Mouse (Mus musculus): ENCODE results near the gene Capn8. TPM values are rescaled to one million over a fixed set of nuclear protein-coding genes. Genes with fewer than 3 reads are reported as not detected.

The Capn8 gene
- total RNA-seq (2021): not detected
- long read RNA-seq, experiment 1: 0 reads
- long read RNA-seq, experiment 2: 0 reads

DNA sequence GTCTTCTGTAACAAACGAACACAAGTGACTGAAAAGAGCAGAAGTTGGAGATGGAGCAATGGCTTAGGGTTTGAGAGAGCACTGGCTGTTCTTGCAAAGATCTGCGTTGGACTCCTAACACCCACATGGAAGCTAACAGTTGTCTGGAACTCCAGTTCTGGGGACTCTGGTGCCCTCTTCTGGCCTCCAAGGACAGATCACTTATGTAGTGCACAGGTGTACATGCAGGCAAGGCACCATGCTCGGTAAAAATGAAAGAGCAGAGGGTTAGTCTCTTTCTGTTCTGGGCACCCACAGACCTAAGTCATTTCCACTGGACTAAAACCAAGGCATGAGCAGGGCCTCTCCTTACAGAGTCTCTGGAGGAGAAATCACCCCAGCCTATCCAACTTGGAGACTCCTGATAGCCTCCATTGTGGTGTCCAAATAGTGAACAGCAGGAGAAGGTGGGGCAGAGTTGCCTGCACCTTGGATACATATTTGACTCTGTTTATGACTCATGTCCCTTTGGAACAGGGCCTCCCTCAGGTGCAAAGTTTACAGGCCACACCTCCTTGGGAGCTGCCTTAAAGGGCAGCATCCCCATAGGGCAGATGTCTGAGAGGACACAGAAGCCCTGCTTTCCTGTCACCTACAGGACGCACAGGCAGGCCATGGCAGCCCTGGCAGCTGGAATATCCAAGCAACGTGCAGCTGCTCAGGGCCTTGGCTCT, at the start of gene Capn8:
Gene Capn8 (plus strand): TSS at position 600 of the 713 bp plus-strand sequence.
- no peak for DNase-seq
- Histone ChIP-seq H3K27ac (no peak within 1 kb of the TSS), H3K4me3 (no peak within 1 kb of the TSS)
- peak; percentile 33; the same call in 1 of the 2 replicates for TF ChIP-seq CTCF (IDR thresholded peaks at IDR 0.05)
- intact Hi-C loops (cut with DNase I): loop anchor here (5.0 kb wide), 2 partner anchors 93 to 228 kb away; no protein-coding TSS in a partner anchor

- TF ChIP-seq CTCF (IDR thresholded peaks at IDR 0.05): peak; percentile 84
- intact Hi-C loops (cut with DNase I): loop anchor here (1.0 kb wide), 1 partner anchor 28 kb away; no protein-coding TSS in a partner anchor
- Histone ChIP-seq H3K27ac (peak within 1 kb of the TSS; percentile 95), H3K4me3 (peak within 1 kb of the TSS; percentile 92)
- peak; percentile 94 for DNase-seq
Observed at GRCm38 (mm10) chr1:182516758-182517676, 47.8 kb upstream of the Capn8 start, which contains the start of gene Capn2. TSS of gene Capn2 (minus strand) at chr1:182517608.

GRCm38 (mm10) chr1:182517677-182518011, 47.2 kb upstream of the Capn8 start:
- intact Hi-C loops (cut with DNase I): loop anchor here (1.0 kb wide), 1 partner anchor 28 kb away; no protein-coding TSS in a partner anchor
- DNase-seq: no peak
- H3K4me3 ChIP-seq: peak overlapping the region; percentile 92
- TF ChIP-seq CTCF (IDR thresholded peaks at IDR 0.05): no peak
- H3K27ac ChIP-seq: peak overlapping the region; percentile 95

DNA sequence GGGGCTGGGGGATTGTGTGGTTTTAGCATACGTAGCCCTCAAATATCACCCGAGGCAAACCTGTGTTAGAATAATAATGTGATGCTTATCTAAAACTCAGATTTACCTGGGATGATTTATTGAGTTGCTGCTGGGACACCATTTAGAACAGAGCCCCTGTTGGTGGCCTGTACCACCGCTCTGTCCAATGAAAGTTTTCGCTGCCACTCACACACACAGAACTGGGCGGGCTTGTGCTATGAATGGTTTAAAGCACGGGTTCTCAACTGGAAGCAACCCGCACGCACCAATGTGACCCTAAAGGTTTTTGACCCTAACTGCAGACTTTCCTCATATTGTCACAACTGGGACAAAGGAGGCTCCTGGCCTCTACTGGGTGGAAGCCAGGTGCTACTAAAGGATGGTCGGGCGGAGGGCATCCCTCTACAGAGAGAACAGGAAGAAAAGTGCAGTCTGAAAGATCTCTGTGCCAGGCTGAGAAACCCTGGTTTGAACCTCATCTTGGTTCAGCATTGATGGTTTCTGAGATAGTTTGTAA, 46.6 kb upstream of the Capn8 start:
- intact Hi-C loops (cut with DNase I): no loop called here
- DNase-seq: no peak
- Histone ChIP-seq H3K27ac (peak overlapping the region; percentile 95), H3K4me3 (peak overlapping the region; percentile 92)
- no peak for TF ChIP-seq CTCF (IDR thresholded peaks at IDR 0.05)

DNA sequence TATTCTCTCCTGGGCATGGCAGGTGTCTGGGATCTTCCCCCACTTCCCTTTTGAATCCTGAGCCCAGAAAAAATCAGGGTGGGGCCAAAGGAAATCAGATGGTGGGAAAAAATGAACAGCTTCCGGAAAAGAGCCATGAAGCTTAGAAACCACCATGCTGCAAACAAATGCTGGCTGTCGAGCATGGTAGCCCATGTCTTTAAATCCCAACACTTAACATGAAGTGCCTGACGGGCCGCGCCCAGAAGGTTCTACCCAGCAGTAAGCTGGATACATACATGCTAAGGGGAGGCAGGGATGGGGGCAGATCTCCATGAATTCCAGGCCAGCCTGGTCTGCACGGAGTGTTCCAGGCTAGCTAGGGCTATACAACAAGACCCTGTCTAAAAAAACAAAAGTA, 46.0 kb upstream of the Capn8 start:
- Histone ChIP-seq H3K4me3 (no peak overlapping the region), H3K27ac (peak overlapping the region; percentile 95)
- TF ChIP-seq CTCF (IDR thresholded peaks at IDR 0.05): no peak
- intact Hi-C loops (cut with DNase I): no loop called here
- no peak for DNase-seq

DNA sequence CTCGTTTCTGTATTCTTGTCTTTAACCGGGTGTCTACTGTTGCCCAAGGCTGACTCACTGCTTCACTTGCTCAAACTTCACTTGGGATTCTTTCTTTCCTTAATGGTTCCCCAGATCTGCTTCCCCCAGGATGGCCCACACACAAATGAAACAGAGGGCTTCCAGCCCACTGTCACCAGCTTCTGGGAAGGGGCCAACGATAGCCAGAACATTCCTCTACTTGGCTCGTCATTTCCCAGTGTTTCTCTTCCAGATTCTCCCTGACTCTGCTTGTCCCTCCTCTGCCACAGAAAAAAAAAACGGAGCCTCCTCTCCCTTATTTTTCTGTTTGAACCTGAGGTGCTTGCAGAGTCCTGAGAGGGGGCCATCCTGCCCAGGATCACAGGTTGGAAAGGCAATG, 45.5 kb upstream of the Capn8 start:
- no peak for DNase-seq
- Histone ChIP-seq H3K4me3 (peak overlapping the region; percentile 66), H3K27ac (peak overlapping the region; percentile 95)
- TF ChIP-seq CTCF (IDR thresholded peaks at IDR 0.05): no peak
- intact Hi-C loops (cut with DNase I): no loop called here

DNA sequence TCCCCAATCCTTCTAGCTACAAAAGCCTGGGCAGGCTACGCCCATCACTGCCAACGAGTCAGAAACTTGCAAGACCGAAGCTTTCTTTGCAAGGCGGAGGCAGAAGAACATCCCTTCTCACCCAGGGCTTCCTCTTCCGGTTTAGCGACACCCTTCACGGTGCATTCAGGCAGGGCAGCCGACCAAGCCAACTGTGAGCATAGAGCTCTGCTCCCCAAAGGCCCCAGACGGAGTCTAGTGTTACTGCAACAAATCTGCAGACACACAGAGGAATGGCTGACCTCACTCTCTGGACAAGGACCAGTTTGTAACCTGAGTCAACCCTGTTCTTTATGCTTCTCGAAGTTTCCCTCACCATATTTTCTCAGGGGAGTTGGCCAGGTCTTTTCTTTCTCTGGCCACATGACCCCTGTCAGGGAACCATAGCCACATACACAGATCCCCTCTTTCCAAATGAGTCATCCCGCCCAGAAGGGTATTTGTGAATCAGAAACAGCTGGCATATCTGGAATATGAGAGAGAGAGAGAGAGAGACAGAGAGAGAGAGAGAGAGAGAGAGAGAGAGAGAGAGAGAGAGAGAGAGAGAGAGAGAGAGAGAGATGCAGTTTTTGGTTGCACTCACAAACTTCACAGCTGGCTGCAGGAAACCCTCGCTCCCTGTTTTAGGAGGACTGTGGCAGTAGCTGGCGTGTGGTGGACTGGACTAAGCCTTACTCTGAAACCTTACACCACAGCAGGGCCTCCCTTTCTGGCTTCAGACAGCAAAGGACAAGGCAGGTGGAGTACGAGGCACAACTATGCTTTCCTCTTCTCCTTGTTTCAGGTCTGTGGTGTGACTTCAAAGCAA, 44.5 kb upstream of the Capn8 start:
- Histone ChIP-seq H3K27ac (peak overlapping the region; percentile 95), H3K4me3 (peak overlapping the region; percentile 66)
- TF ChIP-seq CTCF (IDR thresholded peaks at IDR 0.05): no peak
- peak; percentile 88 for DNase-seq
- intact Hi-C loops (cut with DNase I): loop anchor here (2.0 to 5.0 kb wide), 2 partner anchors 18 to 113 kb away; partner anchors contain the start of gene Trp53bp2

- TF ChIP-seq CTCF (IDR thresholded peaks at IDR 0.05): no peak
- H3K27ac ChIP-seq: peak overlapping the region; percentile 95
- intact Hi-C loops (cut with DNase I): loop anchor here (2.0 to 5.0 kb wide), 2 partner anchors 18 to 114 kb away; partner anchors contain the start of gene Trp53bp2
- H3K4me3 ChIP-seq: no peak overlapping the region
- DNase-seq: no peak
Observed at GRCm38 (mm10) chr1:182520938-182521500, 43.8 kb upstream of the Capn8 start.

DNA sequence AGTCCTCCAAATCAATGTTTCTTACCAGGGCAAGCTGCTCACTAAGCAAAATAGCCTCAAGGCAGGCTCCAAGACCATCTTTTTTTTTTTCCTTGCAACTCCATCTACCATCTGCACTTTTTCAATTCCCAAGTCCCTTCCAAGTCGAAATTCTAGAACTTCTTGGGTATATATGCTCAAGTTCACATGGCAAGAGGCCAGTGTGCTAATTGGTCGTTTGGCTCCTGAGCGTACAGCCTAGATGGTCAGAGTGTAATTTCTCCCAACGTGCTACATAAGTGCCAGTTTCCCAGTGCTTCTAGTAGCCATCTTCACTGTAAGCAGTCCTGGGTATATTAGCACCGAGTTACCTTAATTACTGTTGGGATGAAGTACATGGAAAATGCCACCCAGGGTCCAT, 41.8 kb upstream of the Capn8 start:
- no peak for TF ChIP-seq CTCF (IDR thresholded peaks at IDR 0.05)
- H3K4me3 ChIP-seq: no peak overlapping the region
- H3K27ac ChIP-seq: no peak overlapping the region
- intact Hi-C loops (cut with DNase I): loop anchor here (5.0 kb wide), 1 partner anchor 116 kb away; the partner anchor contains the start of gene Trp53bp2
- DNase-seq: no peak

GRCm38 (mm10) chr1:182523692-182524091, 41.1 kb upstream of the Capn8 start:
- no peak for TF ChIP-seq CTCF (IDR thresholded peaks at IDR 0.05)
- H3K4me3 ChIP-seq: no peak overlapping the region
- DNase-seq: no peak
- intact Hi-C loops (cut with DNase I): loop anchor here (5.0 kb wide), 1 partner anchor 116 kb away; the partner anchor contains the start of gene Trp53bp2
- no peak overlapping the region for H3K27ac ChIP-seq

GRCm38 (mm10) chr1:182525601-182526000, 39.2 kb upstream of the Capn8 start:
- TF ChIP-seq CTCF (IDR thresholded peaks at IDR 0.05): no peak
- Histone ChIP-seq H3K27ac (no peak overlapping the region), H3K4me3 (no peak overlapping the region)
- DNase-seq: no peak
- intact Hi-C loops (cut with DNase I): no loop called here

Measured in gastrocnemius, adult 2 months (tissue).